Mouse (Mus musculus): ENCODE data around the gene Wasf1. TPM values are rescaled to one million over a fixed set of nuclear protein-coding genes. Genes with fewer than 3 reads are reported as not detected.

Gene Wasf1
- 134 and 155 TPM in 2 replicates for polyA plus RNA-seq (2012; rRNA removed)

DNA sequence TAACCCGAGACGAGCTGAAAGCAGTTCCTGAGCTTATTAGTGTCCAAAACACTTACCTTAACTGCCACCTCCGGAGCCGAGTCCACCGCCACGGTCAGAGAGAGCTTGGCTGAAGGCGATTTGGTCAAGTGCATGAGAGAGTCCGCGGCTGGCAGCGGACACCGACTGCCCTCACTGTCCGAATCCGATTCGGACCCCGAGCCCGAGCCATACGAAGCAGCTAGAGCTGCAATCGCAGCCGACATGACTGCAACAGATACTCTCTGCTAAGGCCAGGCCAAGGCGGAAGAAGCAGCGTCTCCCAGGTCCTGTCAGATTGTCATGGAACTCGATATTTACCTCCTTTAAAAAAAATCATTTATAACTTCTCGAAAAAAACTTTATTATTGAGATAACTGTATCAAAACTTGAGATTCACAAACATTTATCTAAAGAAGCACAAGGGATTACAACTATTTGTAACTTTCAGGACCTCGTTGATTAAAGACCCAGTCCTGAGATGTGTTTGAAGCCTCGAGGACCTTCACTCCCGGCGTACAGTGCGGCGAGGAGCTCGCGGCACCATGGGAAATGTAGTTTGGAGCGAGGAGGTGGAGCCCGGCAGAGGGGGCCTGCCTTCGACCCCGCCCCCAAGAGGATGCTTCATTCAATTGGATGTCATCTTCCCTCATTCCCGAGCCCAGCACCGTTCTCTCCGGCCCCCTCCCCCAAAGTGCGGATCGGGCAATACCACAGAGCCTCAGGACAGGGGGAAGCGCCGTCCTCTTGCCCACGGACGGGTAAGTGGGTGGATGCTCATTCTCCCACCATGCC is at the start of gene Wasf1, which contains the start of gene Cdc40:
Wasf1 (plus strand) TSS at position 645 of the 813 bp plus-strand sequence.
Cdc40 (minus strand) TSS at position 481 of the 813 bp plus-strand sequence.
- peak; percentile 98 to 99 for DNase-seq (ENCODE audit: extremely low spot score in 1 of 2, low spot score in 1 of 2)

DNA sequence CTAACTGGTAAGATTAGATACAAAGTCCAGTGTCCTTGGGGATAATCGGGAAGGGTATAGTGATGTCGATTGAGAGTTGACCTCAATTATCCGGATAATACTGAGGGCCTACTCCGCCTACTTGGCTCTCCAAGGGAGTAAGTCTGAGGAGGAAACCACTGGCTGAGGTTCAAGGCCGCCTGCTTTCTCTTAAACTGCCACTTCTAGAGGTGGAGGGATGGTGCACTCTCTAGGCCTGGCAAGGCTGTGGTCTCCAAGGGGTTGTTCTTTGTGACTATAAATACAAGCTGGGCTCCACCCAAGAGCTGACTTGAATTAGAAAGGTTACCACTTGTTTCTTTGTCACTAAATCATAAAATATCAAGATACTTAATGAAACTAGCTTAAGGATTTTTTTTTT is 43.2 kb upstream of the Wasf1 start:
- DNase-seq (ENCODE audit: extremely low spot score in 1 of 2, low spot score in 1 of 2), result no peak

DNA sequence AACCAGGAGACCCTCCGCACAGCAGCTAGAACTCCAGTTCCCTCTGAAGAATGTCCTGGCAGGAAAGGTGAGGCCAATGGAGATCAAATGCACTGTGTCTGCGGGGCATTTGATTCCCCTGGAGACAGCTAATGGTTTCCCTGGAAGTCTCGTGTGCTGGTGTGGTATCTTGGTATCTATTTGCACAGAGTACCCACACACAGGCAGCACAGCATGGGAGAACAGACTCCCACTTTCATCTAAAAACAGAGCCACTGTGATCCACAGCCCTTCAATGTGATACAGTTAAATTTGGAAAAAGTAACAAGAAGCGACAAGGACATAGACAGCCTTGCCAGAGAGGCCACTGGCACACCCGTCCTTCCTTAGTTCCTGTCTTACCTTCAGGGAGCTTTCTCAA is 39.4 kb upstream of the Wasf1 start:
- DNase-seq (ENCODE audit: extremely low spot score in 1 of 2, low spot score in 1 of 2), result peak; percentile 63 to 65

DNA sequence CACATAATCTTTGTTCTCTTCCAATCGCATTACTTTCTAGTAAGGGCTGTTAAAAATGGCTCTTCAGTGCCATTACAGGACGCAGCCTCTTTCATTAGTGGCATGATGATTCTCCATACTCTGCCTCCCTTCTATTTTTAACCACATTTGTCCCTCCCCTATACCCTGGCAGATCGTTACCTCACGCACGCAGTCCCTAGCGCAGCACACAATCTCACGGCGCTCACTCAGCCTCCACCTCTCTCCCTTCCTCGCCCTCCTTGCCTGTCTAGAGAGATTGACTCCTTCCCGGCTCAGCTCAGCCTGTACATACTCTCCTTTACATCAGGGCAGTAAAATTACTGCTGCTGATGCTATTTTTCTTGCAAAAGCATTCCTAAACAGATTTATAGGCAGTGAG is 38.7 kb upstream of the Wasf1 start:
- DNase-seq (ENCODE audit: extremely low spot score in 1 of 2, low spot score in 1 of 2), result no peak

DNA sequence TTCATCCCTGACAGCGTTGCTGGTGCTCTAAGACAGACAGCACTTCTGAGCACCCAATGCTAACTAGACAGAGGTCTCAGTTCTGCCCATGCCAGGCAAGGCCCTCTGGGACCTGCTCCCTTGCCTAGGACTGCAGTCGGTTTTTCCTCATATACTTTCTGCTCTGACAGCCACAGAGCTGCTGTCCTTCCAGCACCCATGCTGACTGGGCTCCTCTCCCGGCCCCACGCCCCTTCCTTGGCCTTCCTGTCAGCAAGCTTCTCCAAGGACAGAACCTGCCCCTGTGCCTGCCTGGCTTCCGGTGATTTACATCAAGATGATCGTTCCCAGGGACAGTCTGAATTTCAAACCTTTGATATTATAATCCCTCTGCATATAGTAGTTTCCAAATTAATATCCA is 37.6 kb upstream of the Wasf1 start:
- DNase-seq (ENCODE audit: extremely low spot score in 1 of 2, low spot score in 1 of 2), result no peak

DNA sequence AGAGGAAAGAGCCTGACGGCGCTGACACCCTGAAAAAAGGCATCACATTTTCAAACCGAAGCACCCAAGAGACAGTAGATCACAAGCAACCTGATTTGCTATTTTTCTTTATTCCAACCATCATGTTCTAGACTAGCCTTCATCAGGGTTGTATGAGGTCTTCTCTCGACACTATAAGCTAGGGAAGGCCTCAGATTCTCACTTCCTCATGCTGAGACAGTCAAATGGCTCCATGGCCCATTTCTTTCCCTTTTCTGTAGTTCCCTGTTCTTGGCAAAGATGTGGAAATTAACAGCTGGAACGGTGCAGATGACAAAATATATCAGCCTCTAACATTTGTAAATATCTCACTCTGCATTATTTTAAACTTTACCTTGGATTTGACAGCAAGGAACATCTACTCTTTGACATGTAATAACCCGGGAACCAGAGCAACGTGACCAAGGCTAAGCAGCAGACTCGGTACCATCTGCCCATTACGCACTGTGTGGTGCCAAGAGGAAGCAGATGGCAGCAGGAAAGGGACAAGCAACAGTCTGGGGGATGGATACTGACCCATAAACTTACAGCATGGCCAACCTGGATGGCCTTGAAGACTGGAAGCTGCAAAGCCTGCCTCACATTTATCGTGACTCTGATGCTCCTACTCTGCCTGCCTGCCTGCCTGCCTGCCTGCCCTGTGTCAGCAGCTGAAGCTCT is 36.0 kb upstream of the Wasf1 start:
- no peak for DNase-seq (ENCODE audit: extremely low spot score in 1 of 2, low spot score in 1 of 2)

DNA sequence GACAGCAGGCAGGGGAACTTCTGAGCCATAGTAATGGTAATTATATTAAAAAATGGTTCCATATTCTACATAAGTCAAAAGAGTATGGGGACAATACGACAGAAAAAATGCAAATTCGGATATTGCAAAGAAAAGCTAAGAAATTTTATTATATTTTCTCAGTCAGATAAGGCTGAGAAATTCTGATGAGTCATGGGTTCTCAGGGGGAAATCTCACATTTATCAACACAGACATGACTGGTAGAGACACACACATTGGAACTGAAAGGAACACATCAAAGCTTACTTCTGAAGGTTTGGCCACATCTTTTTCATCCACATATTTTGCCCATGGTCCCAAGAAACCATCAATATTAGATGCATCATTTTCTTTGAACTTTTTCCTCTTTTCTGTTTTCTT is 32.6 kb upstream of the Wasf1 start:
- no peak for DNase-seq (ENCODE audit: extremely low spot score in 1 of 2, low spot score in 1 of 2)

DNA sequence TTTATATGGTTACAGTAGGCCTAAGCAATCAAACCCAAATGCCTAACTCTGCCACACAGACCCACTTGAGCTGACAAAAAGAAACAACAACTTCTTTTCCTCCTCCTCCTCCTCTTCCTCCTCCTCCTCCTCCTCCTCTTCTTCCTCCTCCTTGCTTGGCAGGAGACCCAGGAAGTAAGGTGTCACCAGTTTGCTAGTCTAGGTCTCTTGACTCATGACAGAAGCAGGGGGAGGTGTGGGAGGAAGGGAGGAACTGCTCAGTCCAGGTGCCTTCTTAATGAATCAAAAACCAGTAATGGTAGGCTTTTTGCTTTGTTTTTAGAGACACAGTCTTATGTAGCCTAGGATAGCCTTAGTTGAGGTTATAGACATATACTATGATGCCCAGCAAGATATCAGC is 32.1 kb upstream of the Wasf1 start:
- no peak for DNase-seq (ENCODE audit: extremely low spot score in 1 of 2, low spot score in 1 of 2)

DNA sequence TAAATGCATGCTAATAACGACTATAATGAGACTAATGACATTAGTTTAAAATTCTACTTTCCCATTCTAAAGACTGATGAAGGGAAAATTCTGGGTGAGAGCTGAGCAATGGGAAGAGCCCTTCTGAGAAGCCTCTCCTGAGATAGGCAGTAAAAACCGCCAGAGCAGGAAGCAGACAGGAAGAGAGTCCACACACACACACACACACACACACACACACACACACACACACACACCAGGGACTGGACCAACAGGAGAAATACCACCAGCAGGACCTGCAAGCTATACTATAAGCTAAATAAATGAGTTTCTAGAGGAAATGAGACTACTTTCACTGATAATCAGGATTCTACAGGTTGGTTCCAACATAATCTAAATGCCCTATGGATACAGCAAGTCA is 27.7 kb upstream of the Wasf1 start:
- no peak for DNase-seq (ENCODE audit: extremely low spot score in 1 of 2, low spot score in 1 of 2)

DNA sequence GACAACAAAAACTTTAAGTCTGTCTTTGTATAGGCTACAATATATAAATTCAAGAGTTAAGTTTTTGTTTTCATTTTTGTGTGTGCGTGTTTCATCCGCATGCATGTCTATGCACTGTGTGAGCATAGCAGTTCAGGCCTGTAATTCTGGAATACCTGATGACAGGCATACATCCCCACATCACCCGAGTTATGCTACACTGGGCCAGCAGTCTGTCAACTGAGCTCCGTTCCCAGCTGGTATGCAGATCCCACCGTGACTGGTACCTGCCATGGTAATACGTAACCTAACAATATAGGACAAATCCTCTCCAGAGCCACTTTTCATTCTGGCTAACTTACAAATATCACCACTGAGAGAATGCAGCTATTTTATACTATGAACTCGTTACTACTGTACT is 26.6 kb upstream of the Wasf1 start:
- DNase-seq (ENCODE audit: extremely low spot score in 1 of 2, low spot score in 1 of 2), result no peak

DNA sequence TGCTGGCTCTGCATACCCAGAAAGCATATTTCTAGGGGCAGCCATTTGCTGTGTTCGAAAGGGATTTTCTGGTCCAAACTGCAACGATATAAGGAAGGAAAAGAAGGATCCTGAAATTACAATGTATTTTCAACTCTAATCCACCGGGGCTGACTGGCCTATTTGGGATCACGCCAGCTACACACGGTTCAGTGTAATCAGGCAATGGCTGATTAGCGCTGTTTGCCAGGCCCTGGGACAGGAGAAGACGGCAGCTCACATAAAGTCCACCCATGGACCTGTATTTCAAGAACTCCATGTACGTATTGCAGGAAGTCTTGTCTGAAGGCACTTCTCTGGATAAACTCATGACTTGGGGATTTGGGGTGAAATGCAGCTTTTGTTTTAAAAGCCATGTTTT is 25.7 kb upstream of the Wasf1 start:
- DNase-seq (ENCODE audit: extremely low spot score in 1 of 2, low spot score in 1 of 2), result no peak

DNA sequence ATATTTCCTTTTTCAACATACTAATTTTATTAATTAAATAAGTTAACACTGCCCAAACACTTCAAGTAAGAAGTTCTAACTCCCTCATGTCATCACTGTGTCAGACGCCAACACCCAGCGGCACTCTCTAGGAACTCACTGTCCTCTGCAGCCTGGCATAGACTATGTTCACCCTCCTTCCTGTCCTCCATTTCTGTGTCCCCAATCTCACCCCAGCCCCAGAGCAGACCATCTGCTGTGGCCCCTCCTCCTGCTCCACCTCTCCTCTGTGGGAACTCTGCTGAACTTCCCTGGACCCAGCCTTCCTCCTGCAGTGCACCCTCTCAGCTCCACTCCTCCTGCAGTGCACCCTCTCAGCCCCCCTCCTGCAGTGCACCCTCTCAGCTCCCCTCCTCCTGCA is 15.2 kb upstream of the Wasf1 start:
- DNase-seq (ENCODE audit: extremely low spot score in 1 of 2, low spot score in 1 of 2), result no peak

DNA sequence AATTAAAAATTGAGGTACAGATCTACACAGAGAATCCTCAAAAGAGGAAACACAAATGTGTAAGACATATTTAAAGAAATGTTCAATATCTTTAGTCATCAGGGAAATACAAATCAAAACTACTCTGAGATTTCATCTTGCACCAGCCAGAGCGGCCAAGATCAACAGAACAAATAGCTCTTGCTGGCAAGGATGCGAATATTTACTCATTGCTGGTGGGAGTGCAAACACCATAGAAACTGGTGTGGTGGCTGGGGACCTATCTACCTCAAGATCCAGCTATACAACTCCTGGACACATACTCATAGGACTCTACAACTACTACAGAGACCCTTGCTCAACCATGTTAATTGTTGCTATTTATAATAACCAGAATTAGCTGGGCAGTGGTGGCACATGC is 12.0 kb upstream of the Wasf1 start:
- no peak for DNase-seq (ENCODE audit: extremely low spot score in 1 of 2, low spot score in 1 of 2)

DNA sequence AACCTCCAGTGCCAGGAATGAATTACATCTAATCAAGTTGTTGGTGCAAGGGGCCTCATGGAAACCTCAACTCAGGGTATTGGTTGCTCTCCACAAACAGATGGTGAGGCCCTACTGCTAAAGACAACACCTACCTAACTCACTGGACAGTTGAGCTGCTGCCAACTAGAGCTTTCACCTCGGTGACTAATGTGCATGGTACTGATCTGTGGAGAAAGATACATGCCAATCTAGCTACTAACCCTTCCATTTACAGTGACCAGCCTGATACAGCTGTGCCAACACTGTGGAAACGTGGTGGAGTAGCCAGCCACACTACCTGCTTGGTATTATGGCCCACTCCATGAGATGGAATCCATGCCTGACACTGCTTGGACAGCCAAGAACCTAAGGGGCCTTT is 11.2 kb upstream of the Wasf1 start:
- DNase-seq (ENCODE audit: extremely low spot score in 1 of 2, low spot score in 1 of 2), result no peak

DNA sequence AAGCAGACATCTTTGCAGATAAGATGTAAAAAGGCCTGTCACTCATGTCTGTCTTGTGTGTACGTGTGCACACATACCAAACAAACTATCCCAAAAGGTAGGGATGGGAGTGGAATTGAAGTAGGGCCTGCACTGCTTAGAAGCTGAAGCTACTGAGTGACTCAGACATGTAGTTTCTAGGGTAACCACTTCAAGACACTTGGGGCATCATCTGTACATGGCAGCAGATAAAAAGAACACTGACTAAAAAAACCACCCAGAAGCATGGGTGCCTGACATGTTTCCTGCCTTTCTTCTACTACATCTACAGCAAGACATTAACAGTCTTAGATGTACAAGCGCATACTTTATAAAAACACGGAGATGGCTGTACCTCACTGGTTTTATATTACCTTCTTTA is 5.0 kb upstream of the Wasf1 start:
- DNase-seq (ENCODE audit: extremely low spot score in 1 of 2, low spot score in 1 of 2), result no peak

DNA sequence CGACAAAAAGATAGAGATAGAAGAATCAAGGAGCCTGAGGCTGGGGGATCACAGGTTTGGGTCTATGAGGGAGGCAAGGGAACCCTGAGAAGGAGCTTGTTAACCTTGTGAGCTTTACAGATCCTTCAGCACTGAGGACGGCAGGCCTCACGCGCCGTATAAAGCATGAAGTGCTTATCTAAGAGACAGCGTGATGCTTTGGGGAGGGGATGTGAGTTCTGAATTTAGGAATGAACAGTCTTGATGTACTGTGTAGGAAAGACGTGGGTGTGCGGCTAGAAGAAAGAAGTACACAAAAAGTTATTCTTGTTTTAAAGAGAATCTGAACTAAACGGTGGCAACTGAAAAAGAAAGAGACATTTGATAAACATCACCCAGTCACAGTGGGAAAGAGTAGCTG is 3.3 kb upstream of the Wasf1 start:
- peak; percentile 48 to 59 for DNase-seq (ENCODE audit: extremely low spot score in 1 of 2, low spot score in 1 of 2)

DNA sequence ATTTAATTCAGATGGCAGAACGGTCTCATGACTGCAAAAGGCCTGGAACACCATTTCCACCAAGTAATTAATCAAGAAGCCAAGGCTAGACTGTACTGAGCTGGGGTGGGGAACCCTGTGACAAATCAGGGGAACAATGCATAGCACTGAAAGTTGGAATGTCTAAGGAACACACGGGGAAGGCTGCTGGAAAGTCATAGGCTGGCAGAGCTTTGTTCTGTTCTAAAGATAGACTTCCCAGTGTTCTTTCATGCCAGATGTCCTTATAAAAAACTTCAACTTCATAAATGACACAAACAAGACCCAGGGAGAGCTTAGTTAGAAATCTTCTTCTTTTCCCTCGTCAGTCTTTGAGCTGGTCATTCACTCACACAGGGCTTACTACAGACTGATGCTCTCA is 2.0 kb upstream of the Wasf1 start:
- no peak for DNase-seq (ENCODE audit: extremely low spot score in 1 of 2, low spot score in 1 of 2)

DNA sequence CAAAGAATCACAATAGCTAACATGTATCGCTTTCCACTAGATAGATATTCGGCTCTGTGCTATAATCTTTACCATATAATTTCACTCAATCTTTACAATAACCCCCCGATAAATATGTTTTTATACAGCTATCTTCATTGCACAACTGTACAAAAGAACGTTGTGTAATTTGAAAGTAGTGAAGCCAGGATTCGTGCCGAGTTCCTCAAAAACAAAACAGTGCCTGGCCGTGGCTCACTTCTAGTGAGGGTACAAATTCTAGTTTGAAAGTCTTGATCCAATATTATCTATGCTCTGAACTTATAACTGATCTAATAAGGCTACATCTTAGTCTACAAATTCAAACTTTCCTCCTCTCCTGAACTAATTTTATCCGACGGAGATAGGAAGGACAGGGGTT is 942 bp upstream of the Wasf1 start:
- no peak for DNase-seq (ENCODE audit: extremely low spot score in 1 of 2, low spot score in 1 of 2)

DNA sequence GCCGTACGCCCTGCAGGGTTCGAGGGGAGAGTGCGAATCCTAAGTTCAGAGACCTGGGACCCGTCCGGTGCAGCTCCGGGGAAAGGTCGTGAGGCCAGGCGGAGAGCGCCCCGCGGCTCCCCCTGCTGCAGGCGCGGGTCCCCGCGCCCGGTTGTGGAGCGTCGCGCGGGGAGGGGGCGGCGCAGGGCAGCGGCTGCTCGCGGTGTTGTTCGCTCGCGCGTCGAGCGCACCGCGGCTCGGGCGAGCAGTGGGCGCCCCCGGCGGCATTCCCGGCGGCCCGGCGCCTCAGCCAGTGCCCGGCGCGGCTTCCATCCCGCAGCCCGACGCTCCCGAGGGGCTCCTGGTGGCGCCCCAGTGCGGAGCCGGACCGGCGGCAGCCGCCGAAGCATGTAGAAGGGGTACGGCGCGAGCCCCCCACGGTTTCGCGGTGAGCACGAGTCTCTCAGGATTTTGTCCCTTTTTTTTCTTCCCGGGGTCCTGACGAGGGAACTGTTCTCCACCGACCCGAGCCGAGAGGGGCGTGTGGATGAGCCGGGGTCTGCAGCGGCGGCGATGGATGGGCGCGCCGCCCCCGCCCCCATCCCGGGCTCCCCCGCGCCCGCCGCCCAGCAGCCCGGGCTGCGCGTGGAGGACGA is 486 bp downstream of the Wasf1 start:
- DNase-seq (ENCODE audit: extremely low spot score in 1 of 2, low spot score in 1 of 2), result no peak

DNA sequence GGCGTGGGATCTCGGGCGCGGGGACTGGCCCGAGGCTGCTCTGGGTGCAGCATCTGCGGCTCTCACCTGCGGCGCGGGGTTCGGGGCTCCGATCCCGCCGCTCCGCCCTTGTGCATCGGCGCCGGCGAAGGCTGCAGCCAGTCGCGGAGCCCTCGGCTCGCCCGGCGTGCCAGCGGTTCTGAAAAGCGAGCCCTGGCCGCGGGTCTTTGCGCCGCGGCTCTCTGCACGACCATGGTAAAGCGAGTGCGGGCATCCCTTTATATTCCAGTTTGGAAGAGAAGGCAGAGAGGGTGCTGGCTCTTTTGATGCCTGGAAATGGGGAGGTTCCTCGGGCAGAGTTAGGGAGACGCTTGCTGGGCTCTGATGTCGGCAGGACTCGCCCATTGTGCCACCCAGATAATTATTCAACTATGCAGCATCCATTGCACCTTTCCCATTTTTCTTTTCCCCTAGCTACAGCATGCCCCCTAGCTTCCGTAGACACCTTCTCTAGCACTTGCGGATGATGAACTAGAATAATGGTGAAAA is 1.1 kb downstream of the Wasf1 start:
- DNase-seq (ENCODE audit: extremely low spot score in 1 of 2, low spot score in 1 of 2), result peak in 1 of 2 experiments; percentile 63

DNA sequence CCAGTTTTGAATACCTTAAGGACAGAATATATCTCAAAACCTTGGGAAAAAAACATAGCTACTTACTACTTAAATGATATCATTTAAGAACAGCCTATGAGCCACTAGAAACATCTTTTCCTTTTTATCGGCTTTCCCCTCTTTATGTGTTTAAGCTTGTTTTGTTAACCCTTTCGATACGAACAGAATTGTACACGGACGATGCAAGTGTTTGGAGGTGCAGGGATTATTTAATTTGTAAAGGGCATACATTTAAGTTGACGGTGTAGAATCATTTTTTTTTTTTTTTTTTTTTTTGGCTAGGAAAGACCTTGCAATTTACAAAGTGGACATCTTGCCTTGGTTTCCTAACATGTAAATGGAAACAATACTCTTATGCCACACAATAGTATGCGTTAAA is 2.2 kb downstream of the Wasf1 start:
- DNase-seq (ENCODE audit: extremely low spot score in 1 of 2, low spot score in 1 of 2), result no peak

Data from frontal cortex, adult 2 months (tissue).